Mouse (Mus musculus) forebrain, embryonic 12.5 days (tissue): ENCODE results near the gene Arl8a. TPM values are rescaled to one million over a fixed set of nuclear protein-coding genes. Genes with fewer than 3 reads are reported as not detected.
"Not testable (repeated sequence)": the region's sequence is repeated elsewhere in the genome, so short reads cannot be mapped to it uniquely, and the experiment has no call there.

Experiments
- ATAC-seq: fragments of 200-750 bp; cut with Nextera tagmentation; 2 replicates; pipeline ENCODE4 v1.8.0; 2017; ENCODE audit warnings: moderate TSS enrichment; ENCODE audit not compliant: low FRiP score
- H3K27ac ChIP-seq: fragments of 300-500 bp; sonication (generic); 2 replicates; pipeline ENCODE4 v1.5.1; 2016; ENCODE audit warnings: mild to moderate bottlenecking
- H3K27me3 ChIP-seq: fragments of 300-500 bp; sonication (generic); 2 replicates; pipeline ENCODE4 v1.6.1; 2016; ENCODE audit warnings: mild to moderate bottlenecking
- H3K36me3 ChIP-seq: fragments of 300-500 bp; sonication (generic); replicated peaks from 2 replicates; pipeline ENCODE4 v1.6.1; 2016; ENCODE audit warnings: mild to moderate bottlenecking
- H3K4me1 ChIP-seq: fragments of 300-500 bp; sonication (generic); 2 replicates; pipeline ENCODE4 v1.6.1; 2016
- H3K4me2 ChIP-seq: fragments of 300-500 bp; sonication (generic); 2 replicates; pipeline ENCODE4 v1.6.1; 2016; ENCODE audit warnings: mild to moderate bottlenecking, moderate library complexity
- H3K4me3 ChIP-seq: fragments of 300-500 bp; sonication (generic); replicated peaks from 2 replicates; pipeline ENCODE4 v1.5.1; 2016; ENCODE audit warnings: mild to moderate bottlenecking
- H3K9ac ChIP-seq: fragments of 300-500 bp; sonication (generic); 2 replicates; pipeline ENCODE4 v1.6.1; 2016; ENCODE audit warnings: mild to moderate bottlenecking
- H3K9me3 ChIP-seq: fragments of 300-500 bp; sonication (generic); 2 replicates; pipeline ENCODE4 v1.6.1; 2016
- WGBS: fragments of 180-500 bp; shearing (Covaris S2); methylation state at CpG from one replicate; pipeline ENCODE4 v1.1.7; 2016; 5-methylcytosine and 5-hydroxymethylcytosine counted together
- polyA plus RNA-seq: library from polyadenylated mRNA; unstranded; fragments of >200 nt; fragmentation: Nextera tagmentation; extraction: Ambion mirVana; gene quantifications from 2 replicates; pipeline ENCODE4 v1.2.1, GENCODE M21; 2016

Arl8a gene
- 113 and 119 TPM in 2 replicates for polyA plus RNA-seq

- H3K4me2 ChIP-seq = peak within 1 kb of the TSS; percentile 76
- H3K9me3 ChIP-seq = no peaks in the 10 kb centered on the region
- peak within 1 kb of the TSS; percentile 95 for H3K4me3 ChIP-seq
- peak; percentile 87 for ATAC-seq
- peak within 1 kb of the TSS; percentile 89 for H3K27ac ChIP-seq
- 2% methylated on average over 55 of the region's 78 CpGs for WGBS
- H3K9ac ChIP-seq = peak within 1 kb of the TSS; percentile 92
- H3K27me3 ChIP-seq = peaks cover 17% of the 10 kb centered on the region
- peaks cover 23% of the 10 kb centered on the region for H3K4me1 ChIP-seq
- no peaks in the 10 kb centered on the region; the same call in 1 of the 2 replicates for H3K36me3 ChIP-seq
These were observed at the start of gene Arl8a for GRCm38 (mm10) chr1:135146077-135146945. TSS of gene Arl8a (plus strand) at chr1:135146824.

GRCm38 (mm10) chr1:135097441-135097840, 49.2 kb upstream of the Arl8a start:
- 91% methylated on average over 6 of the region's 6 CpGs for WGBS

GRCm38 (mm10) chr1:135098441-135098840, 48.2 kb upstream of the Arl8a start:
- H3K9me3 ChIP-seq = no peaks in the 10 kb centered on the region
- no peak overlapping the region for H3K4me3 ChIP-seq
- 87% methylated on average over 7 of the region's 7 CpGs for WGBS
- no peaks in the 10 kb centered on the region for H3K4me1 ChIP-seq
- ATAC-seq = no peak
- H3K27me3 ChIP-seq = peaks cover 33% of the 10 kb centered on the region
- no peak overlapping the region for H3K9ac ChIP-seq
- H3K36me3 ChIP-seq = no peaks in the 10 kb centered on the region
- no peak overlapping the region for H3K27ac ChIP-seq
- H3K4me2 ChIP-seq = no peak overlapping the region

More at GRCm38 (mm10) chr1:135097441-135097840, 49.2 kb upstream of the Arl8a start:
- Histone ChIP-seq H3K4me2 (no peak overlapping the region), H3K27ac (no peak overlapping the region), H3K9me3 (no peaks in the 10 kb centered on the region), H3K27me3 (peaks cover 23% of the 10 kb centered on the region), H3K4me3 (no peak overlapping the region), H3K4me1 (no peaks in the 10 kb centered on the region), H3K9ac (no peak overlapping the region), H3K36me3 (no peaks in the 10 kb centered on the region)
- ATAC-seq = no peak

GRCm38 (mm10) chr1:135100400-135100799, 46.2 kb upstream of the Arl8a start:
- WGBS = 68% methylated on average over 7 of the region's 7 CpGs
- no peaks in the 10 kb centered on the region for H3K36me3 ChIP-seq
- no peak for ATAC-seq

GRCm38 (mm10) chr1:135105124-135105523, 41.5 kb upstream of the Arl8a start, which contains the start of gene Lgr6:
TSS of gene Lgr6 (minus strand) at chr1:135105276.
- H3K27me3 ChIP-seq = peaks cover 78% of the 10 kb centered on the region
- H3K36me3 ChIP-seq = no peaks in the 10 kb centered on the region
- H3K4me1 ChIP-seq = peaks cover 8% of the 10 kb centered on the region
- peak within 1 kb of the TSS; percentile 62 for H3K4me2 ChIP-seq
- H3K9me3 ChIP-seq = no peaks in the 10 kb centered on the region
- H3K27ac ChIP-seq = no peak within 1 kb of the TSS
- under 1% methylated on average over 40 of the region's 40 CpGs for WGBS
- no peak for ATAC-seq
- peak within 1 kb of the TSS; percentile 40 for H3K4me3 ChIP-seq
- no peak within 1 kb of the TSS for H3K9ac ChIP-seq

More at GRCm38 (mm10) chr1:135100400-135100799, 46.2 kb upstream of the Arl8a start:
- Histone ChIP-seq H3K4me3 (no peak overlapping the region), H3K9ac (no peak overlapping the region), H3K4me2 (no peak overlapping the region), H3K27ac (no peak overlapping the region), H3K9me3 (no peaks in the 10 kb centered on the region), H3K4me1 (peaks cover 7% of the 10 kb centered on the region), H3K27me3 (peaks cover 53% of the 10 kb centered on the region)

- H3K27ac ChIP-seq = no peak overlapping the region
- 4% methylated on average over 8 of the region's 8 CpGs for WGBS
- H3K9ac ChIP-seq = no peak overlapping the region
- H3K4me2 ChIP-seq = no peak overlapping the region
- no peaks in the 10 kb centered on the region for H3K9me3 ChIP-seq
- peaks cover 8% of the 10 kb centered on the region for H3K4me1 ChIP-seq
- peaks cover 76% of the 10 kb centered on the region for H3K27me3 ChIP-seq
- H3K36me3 ChIP-seq = no peaks in the 10 kb centered on the region
- no peak overlapping the region for H3K4me3 ChIP-seq
- 0 out of 2 replicates have a peak, but pooled peaks have one; percentile 23 for ATAC-seq
These were observed 40.7 kb upstream of the Arl8a start for GRCm38 (mm10) chr1:135105951-135106350.

- Histone ChIP-seq H3K9ac (no peak overlapping the region), H3K4me1 (peaks cover 8% of the 10 kb centered on the region), H3K4me2 (no peak overlapping the region), H3K36me3 (no peaks in the 10 kb centered on the region), H3K4me3 (no peak overlapping the region), H3K27me3 (peaks cover 65% of the 10 kb centered on the region), H3K27ac (no peak overlapping the region), H3K9me3 (no peaks in the 10 kb centered on the region)
- 35% methylated on average over 6 of the region's 6 CpGs for WGBS
- ATAC-seq = no peak
These were observed 38.0 kb upstream of the Arl8a start for GRCm38 (mm10) chr1:135108611-135109010.

GRCm38 (mm10) chr1:135110075-135110474, 36.5 kb upstream of the Arl8a start:
- ATAC-seq = 0 out of 2 replicates have a peak, but pooled peaks have one; percentile 22
- Histone ChIP-seq H3K36me3 (no peaks in the 10 kb centered on the region), H3K4me2 (no peak overlapping the region), H3K4me1 (peaks cover 4% of the 10 kb centered on the region), H3K9me3 (no peaks in the 10 kb centered on the region), H3K27me3 (peaks cover 50% of the 10 kb centered on the region), H3K27ac (no peak overlapping the region), H3K9ac (no peak overlapping the region), H3K4me3 (no peak overlapping the region)
- WGBS = 22% methylated on average over 6 of the region's 6 CpGs

- H3K9ac ChIP-seq, H3K4me1 ChIP-seq, ATAC-seq, H3K4me3 ChIP-seq, H3K27ac ChIP-seq, H3K36me3 ChIP-seq, H3K4me2 ChIP-seq, H3K9me3 ChIP-seq: not testable (repeated sequence)
- H3K27me3 ChIP-seq = peaks cover 38% of the 10 kb centered on the region
- WGBS = 72% methylated on average over 5 of the region's 5 CpGs
These were observed 35.4 kb upstream of the Arl8a start for GRCm38 (mm10) chr1:135111271-135111670.

- peaks cover 26% of the 10 kb centered on the region for H3K27me3 ChIP-seq
- H3K4me1 ChIP-seq = no peaks in the 10 kb centered on the region
- no peak overlapping the region for H3K27ac ChIP-seq
- WGBS = 11% methylated on average over 8 of the region's 8 CpGs
- no peaks in the 10 kb centered on the region for H3K9me3 ChIP-seq
- H3K4me2 ChIP-seq = no peak overlapping the region
- no peak overlapping the region for H3K9ac ChIP-seq
- no peaks in the 10 kb centered on the region for H3K36me3 ChIP-seq
- ATAC-seq = no peak
- H3K4me3 ChIP-seq = no peak overlapping the region
These were observed 34.0 kb upstream of the Arl8a start for GRCm38 (mm10) chr1:135112661-135113060.

GRCm38 (mm10) chr1:135124573-135125363, 21.9 kb upstream of the Arl8a start:
- Histone ChIP-seq H3K9me3 (no peaks in the 10 kb centered on the region), H3K4me3 (no peak overlapping the region), H3K4me2 (no peak overlapping the region), H3K9ac (no peak overlapping the region), H3K4me1 (peaks cover 6% of the 10 kb centered on the region; the same call in 1 of the 2 replicates), H3K27me3 (peaks cover 20% of the 10 kb centered on the region), H3K27ac (no peak overlapping the region), H3K36me3 (no peaks in the 10 kb centered on the region)
- ATAC-seq = no peak
- 94% methylated on average over 8 of the region's 8 CpGs for WGBS

GRCm38 (mm10) chr1:135125990-135126389, 20.6 kb upstream of the Arl8a start:
- H3K4me1 ChIP-seq = peaks cover 6% of the 10 kb centered on the region; the same call in 1 of the 2 replicates
- no peak overlapping the region for H3K4me2 ChIP-seq
- H3K27ac ChIP-seq = no peak overlapping the region
- H3K9me3 ChIP-seq = no peaks in the 10 kb centered on the region
- no peaks in the 10 kb centered on the region for H3K36me3 ChIP-seq
- peaks cover 26% of the 10 kb centered on the region for H3K27me3 ChIP-seq
- no peak overlapping the region for H3K4me3 ChIP-seq
- no peak overlapping the region for H3K9ac ChIP-seq
- no peak for ATAC-seq
- 66% methylated on average over 8 of the region's 8 CpGs for WGBS
